Mouse (Mus musculus): Measurements from ENCODE around the gene Pigx.

DNA sequence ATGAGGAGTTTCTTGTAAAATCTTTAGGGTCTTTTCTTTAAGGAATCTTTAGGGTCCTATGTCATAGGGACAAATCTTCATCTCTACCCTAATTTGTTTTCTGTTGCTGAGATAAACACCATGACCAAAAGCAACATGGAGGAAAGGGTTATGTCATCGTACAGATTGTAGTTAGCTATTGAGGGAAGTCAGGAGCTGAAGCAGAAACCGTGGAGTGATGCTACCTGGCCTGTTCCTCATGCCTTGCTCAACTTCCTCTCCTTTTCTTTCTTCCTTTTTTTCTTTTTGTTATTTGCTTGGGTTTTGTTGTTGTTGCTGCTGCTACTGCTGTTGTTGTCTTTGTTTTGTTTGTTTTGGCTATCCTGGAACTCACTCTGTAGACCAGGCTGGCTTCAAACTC is 9.0 kb upstream of the Pigx start:
- TF ChIP-seq CTCF (conservative IDR thresholded peaks at IDR 0.05; ENCODE audit: insufficient read depth, insufficient read length, low read depth, low read length) (no peak), POLR2A (IDR thresholded peaks at IDR 0.05; ENCODE audit: low read depth, low read length) (no peak)

All from kidney, adult 2 months (tissue).